In the genomic region with DNA sequence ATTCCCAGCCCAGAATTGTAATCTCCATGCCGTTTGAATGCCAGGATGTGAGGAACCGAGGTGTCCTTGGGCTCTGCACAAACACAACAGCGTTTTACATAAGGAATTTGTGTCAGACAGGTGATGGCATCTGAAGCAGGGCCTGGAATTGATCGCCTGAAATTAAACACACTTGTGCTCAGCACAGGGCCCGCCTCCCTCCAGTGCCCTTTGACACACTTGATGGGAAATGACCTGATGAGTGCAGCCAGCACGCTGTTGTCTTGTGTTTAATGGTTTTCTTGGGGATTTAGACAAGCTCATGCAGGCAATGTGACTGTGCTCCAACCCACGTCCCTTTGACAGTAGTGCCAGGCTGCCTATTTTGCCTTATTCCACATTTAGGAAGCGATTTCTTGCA, we compare ENCODE assay signal across 33 mouse cellular contexts. TPM values are rescaled to one million over a fixed set of nuclear protein-coding genes. Genes with fewer than 3 reads are reported as not detected.
"Had no signal": no experiment of that assay in that cellular context is flagged by ENCODE, and none has a peak within 500 bp of the region (broad histone marks: within the 10 kb centered on the region; RNA-seq: fewer than 3 reads in every experiment).

No protein-coding gene starts in this region.

- H3K27me3 ChIP-seq: heart, embryonic 15.5 days; hindbrain, embryonic 13.5 days; hindbrain, embryonic 15.5 days; kidney, embryonic 15.5 days; limb, embryonic 13.5 days; limb, embryonic 15.5 days had no signal

- H3K27ac ChIP-seq: heart, adult 2 months; heart, embryonic 13.5 days; heart, embryonic 15.5 days; hindbrain, embryonic 13.5 days; hindbrain, embryonic 15.5 days; hindbrain, postnatal 0 days; kidney, embryonic 15.5 days; kidney, postnatal 0 days; limb, embryonic 13.5 days; limb, embryonic 15.5 days; liver, embryonic 14.5 days had no signal

- H3K36me3 ChIP-seq: heart, embryonic 13.5 days; heart, embryonic 15.5 days; hindbrain, embryonic 13.5 days; hindbrain, embryonic 15.5 days; kidney, embryonic 15.5 days; limb, embryonic 13.5 days; limb, embryonic 15.5 days had no signal

- H3K4me3 ChIP-seq: heart, adult 2 months; heart, embryonic 13.5 days; heart, embryonic 15.5 days; hindbrain, embryonic 13.5 days; hindbrain, embryonic 15.5 days; kidney, embryonic 15.5 days; limb, embryonic 13.5 days; limb, embryonic 15.5 days had no signal

- H3K9ac ChIP-seq: heart, embryonic 13.5 days; heart, embryonic 15.5 days; hindbrain, embryonic 13.5 days; hindbrain, embryonic 15.5 days; kidney, embryonic 15.5 days; limb, embryonic 13.5 days; limb, embryonic 15.5 days; liver, embryonic 14.5 days had no signal

- H3K4me2 ChIP-seq: heart, embryonic 11.5 days; heart, embryonic 13.5 days; heart, embryonic 15.5 days; hindbrain, embryonic 13.5 days; hindbrain, embryonic 15.5 days; kidney, embryonic 15.5 days; limb, embryonic 13.5 days; limb, embryonic 15.5 days had no signal

- DNase-seq: gastrocnemius, postnatal 14 days; gastrocnemius, postnatal 36 days; heart, adult 11 months; heart, adult 2 months; heart, postnatal 14 days; heart, postnatal 36 days; kidney, adult 11 months; kidney, adult 2 months; kidney, adult 9 months; kidney, postnatal 14 days; kidney, postnatal 36 days; layer of hippocampus, adult 9-11 months; layer of hippocampus, postnatal 36 days; left cerebral cortex, postnatal 4 days; lung, adult 18-20 months had no signal

- H3K4me1 ChIP-seq: hindbrain, embryonic 15.5 days; kidney, embryonic 15.5 days; limb, embryonic 13.5 days; limb, embryonic 15.5 days had no signal

- H3K9me3 ChIP-seq: heart, embryonic 13.5 days; heart, embryonic 15.5 days; hindbrain, embryonic 13.5 days; hindbrain, embryonic 15.5 days; kidney, embryonic 15.5 days; limb, embryonic 13.5 days; limb, embryonic 15.5 days had no signal

- ATAC-seq: hindbrain, postnatal 0 days; intestine, embryonic 16.5 days had no signal

RNA-seq across cellular contexts. Expression of gene Gm11985, which starts 0.9 kb away (rescaled TPM):
- polyA plus RNA-seq: gonadal fat pad, adult 2 months; heart, adult 2 months; heart, embryonic 11.5 days; heart, embryonic 13.5 days; heart, embryonic 15.5 days; heart, postnatal 0 days; hindbrain, embryonic 11.5 days; hindbrain, embryonic 13.5 days; hindbrain, postnatal 0 days; intestine, embryonic 14.5 days; intestine, embryonic 16.5 days; kidney, adult 2 months; kidney, embryonic 15.5 days; kidney, postnatal 0 days; large intestine, adult 2 months; limb, embryonic 11.5 days; limb, embryonic 15.5 days; liver, embryonic 14.5 days had no signal

RNA-seq across cellular contexts. Expression of gene Igfbp1, which starts 10.1 kb away (rescaled TPM):
- polyA plus RNA-seq: heart, adult 2 months; heart, postnatal 0 days; hindbrain, postnatal 0 days had no signal
